ENCODE assay signal across 10 mouse cellular contexts in genomic region chr9:43331476-43332471, GRCm38 (mm10). TPM values are rescaled to one million over a fixed set of nuclear protein-coding genes. Genes with fewer than 3 reads are reported as not detected.
A peak's percentile ranks its signal among the peaks of the same experiment; 100 is the strongest.
DNase-seq lines count a peak whose midpoint lies in the region; ATAC-seq and TF ChIP-seq lines count a peak whose summit lies in the region.
"Had no signal": no experiment of that assay in that cellular context is flagged by ENCODE, and none has a peak within 500 bp of the region (broad histone marks: within the 10 kb centered on the region; RNA-seq: fewer than 3 reads in every experiment).

No protein-coding gene starts in this region.

- no peak for TF ChIP-seq POLR2A in kidney, adult 2 months (IDR thresholded peaks at IDR 0.05; ENCODE audit: low read depth, low read length)

- no peaks in the 10 kb centered on the region for H3K4me1 ChIP-seq in kidney, adult 2 months (ENCODE audit: control insufficient read depth, insufficient read depth, low read length)
- H3K4me1 ChIP-seq in kidney, embryonic 14.5 days (ENCODE audit: control insufficient read depth, insufficient read depth, low read length): no peaks in the 10 kb centered on the region
- H3K4me1 ChIP-seq: stomach, embryonic 15.5 days had no signal

- H3K4me2 ChIP-seq in kidney, embryonic 14.5 days (replicated peaks; ENCODE audit: low read depth, low read length): no peak overlapping the region
- H3K4me2 ChIP-seq: stomach, embryonic 15.5 days had no signal

- no peak overlapping the region for H3K4me3 ChIP-seq in kidney, adult 2 months (ENCODE audit: insufficient read depth, low read depth, low read length)
- H3K4me3 ChIP-seq in kidney, embryonic 14.5 days (ENCODE audit: low read length): no peak overlapping the region
- H3K4me3 ChIP-seq: stomach, embryonic 15.5 days had no signal

- no peaks in the 10 kb centered on the region for H3K9me3 ChIP-seq in kidney, embryonic 14.5 days (ENCODE audit: control insufficient read depth, low read length)
- H3K9me3 ChIP-seq: stomach, embryonic 15.5 days had no signal

- no peak overlapping the region for H3K27ac ChIP-seq in kidney, adult 2 months (ENCODE audit: insufficient read depth, low read depth, low read length)
- H3K27ac ChIP-seq in kidney, embryonic 14.5 days (ENCODE audit: low read depth, low read length): no peak overlapping the region
- H3K27ac ChIP-seq: stomach, embryonic 15.5 days had no signal

- no peaks in the 10 kb centered on the region for H3K27me3 ChIP-seq in kidney, adult 2 months (replicated peaks; ENCODE audit: control insufficient read depth, insufficient read depth, low read length)
- H3K27me3 ChIP-seq in kidney, embryonic 14.5 days (ENCODE audit: control insufficient read depth, insufficient read depth, low read length): no peaks in the 10 kb centered on the region
- H3K27me3 ChIP-seq: stomach, embryonic 15.5 days had no signal

- H3K9ac ChIP-seq in kidney, embryonic 14.5 days (ENCODE audit: low read depth, low read length): no peak overlapping the region
- H3K9ac ChIP-seq: stomach, embryonic 15.5 days had no signal

- DNase-seq in kidney, adult 2 months: peak; percentile 32
- peak; percentile 79 for DNase-seq in adrenal gland, adult 2 months
- DNase-seq in layer of hippocampus, adult 18-20 months (ENCODE audit: low spot score in 2 of 2): peak; percentile 48 to 73
- peak; percentile 39 to 57 for DNase-seq in lung, postnatal 4 days
- DNase-seq in spleen, postnatal 4 days (ENCODE audit: low spot score in 2 of 2): no peak
- DNase-seq in spleen, postnatal 10 days (ENCODE audit: low spot score in 2 of 2): no peak

- TF ChIP-seq CTCF in kidney, adult 2 months (conservative IDR thresholded peaks at IDR 0.05; ENCODE audit: insufficient read depth, insufficient read length, low read depth, low read length): no peak

- no peaks in the 10 kb centered on the region for H3K36me3 ChIP-seq in kidney, adult 2 months (ENCODE audit: control insufficient read depth, insufficient read depth, low read length)
- H3K36me3 ChIP-seq in kidney, embryonic 14.5 days (ENCODE audit: control insufficient read depth, insufficient read depth, low read length): no peaks in the 10 kb centered on the region
- H3K36me3 ChIP-seq: stomach, embryonic 15.5 days had no signal

- 76% methylated on average over 8 of the region's 8 CpGs for WGBS in kidney, adult 2 months
- whole genome bisulfite sequencing in kidney, embryonic 14.5 days: 85% methylated on average over 8 of the region's 8 CpGs

- ATAC-seq in kidney, embryonic 14.5 days (ENCODE audit: low FRiP score, low TSS enrichment): no peak
- 0 out of 2 replicates have a peak, but pooled peaks have one; percentile 34 for ATAC-seq in frontal cortex, adult (ENCODE audit: low TSS enrichment)

RNA-seq across cellular contexts. Expression of gene Trim29, which starts 21.1 kb away (rescaled TPM):
- 0.74 and 1.4 TPM in 2 replicates for polyA plus RNA-seq in kidney, adult 2 months (2012; rRNA removed)
- 0.31 and 0.50 TPM in 2 replicates for polyA plus RNA-seq in kidney, embryonic 14.5 days (2014; fragmentation: Nextera tagmentation; extraction: Ambion mirVana)
- total RNA-seq in adrenal gland, adult 2 months (2021): under 1 TPM; 0.14 to 0.20 TPM
- polyA plus RNA-seq in adrenal gland, adult 2 months (2012; rRNA removed): 0.10 and 0.37 TPM in 2 replicates
- under 1 TPM; 0.23 to 0.69 TPM for total RNA-seq in layer of hippocampus, adult 18-20 months (2021)
- polyA plus RNA-seq: liver, embryonic 16.5 days had no signal

Comparison
In these comparisons a context has a peak if more than half of its experiments do, and no peak if none do; other contexts are left out.
1. DNase-seq: peak in kidney, adult 2 months (single experiment), adrenal gland, adult 2 months (single experiment), layer of hippocampus, adult 18-20 months (2 of 2) and lung, postnatal 4 days (2 of 2); none in spleen, postnatal 4 days (0 of 2) and spleen, postnatal 10 days (0 of 2).